Mouse (Mus musculus): ENCODE data around the gene Crtam.

The Crtam gene

DNA sequence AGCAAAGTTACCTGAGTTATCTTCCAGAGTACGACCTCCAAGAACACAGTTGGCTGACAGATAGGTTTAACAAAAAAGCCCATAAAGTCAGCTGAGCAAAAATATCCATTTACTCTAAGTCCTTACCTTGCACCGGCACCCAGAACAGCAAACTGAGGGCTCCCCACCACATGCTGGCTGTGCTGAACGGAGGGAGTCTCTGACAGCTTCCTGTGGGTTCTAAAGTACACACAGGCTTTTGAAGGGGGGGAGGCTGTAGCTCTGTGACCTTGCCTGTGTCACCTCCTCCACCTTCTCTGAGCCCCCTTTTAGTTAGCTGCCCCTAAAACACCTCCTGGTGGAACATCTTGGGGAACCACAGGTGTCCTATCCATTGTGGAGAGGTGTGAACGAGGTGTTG is at the start of gene Crtam:
Gene Crtam (minus strand): TSS at position 214 of the 400 bp plus-strand sequence.
- DNase-seq (ENCODE audit: low spot score), result no peak

DNA sequence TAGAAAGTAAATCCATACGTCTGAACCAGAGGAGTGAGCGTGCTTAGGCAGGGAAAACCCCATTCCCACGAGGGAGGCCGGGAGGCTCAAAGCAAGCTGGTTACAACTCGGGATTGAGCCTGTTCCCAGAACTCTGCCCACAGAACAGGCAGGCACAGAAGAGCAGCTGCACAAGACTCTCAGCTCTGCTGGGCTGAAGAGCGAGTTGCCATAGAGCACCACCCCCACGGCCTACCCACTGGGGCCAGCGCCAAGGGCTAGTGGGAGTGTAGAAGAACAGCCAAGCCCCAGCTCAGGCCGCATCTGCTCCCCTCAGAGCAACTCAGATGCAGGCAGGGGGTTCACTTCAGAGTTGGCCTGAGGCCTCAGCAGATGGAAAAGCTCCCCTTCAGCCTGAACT is 49.7 kb upstream of the Crtam start:
- DNase-seq (ENCODE audit: low spot score), result peak; percentile 86

DNA sequence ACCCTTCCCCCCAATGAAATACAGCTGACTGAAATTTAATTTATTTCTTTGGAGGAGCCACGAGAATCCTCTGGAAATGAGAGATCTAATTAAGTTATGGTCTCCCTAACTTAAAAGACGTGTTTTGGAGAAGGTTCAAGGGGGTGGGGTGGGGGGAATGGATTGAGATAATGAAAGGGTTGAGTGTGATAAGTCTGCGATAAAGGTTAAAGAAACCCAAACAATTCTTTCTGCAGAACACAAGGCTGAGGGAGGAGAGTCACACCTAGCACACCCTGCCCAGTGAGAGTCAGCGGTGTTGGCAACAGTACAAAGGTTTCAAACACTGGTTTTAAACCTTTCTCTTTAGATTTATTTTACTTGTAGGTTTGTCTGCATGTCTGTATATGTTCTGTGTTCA is 49.0 kb upstream of the Crtam start:
- no peak for DNase-seq (ENCODE audit: low spot score)

DNA sequence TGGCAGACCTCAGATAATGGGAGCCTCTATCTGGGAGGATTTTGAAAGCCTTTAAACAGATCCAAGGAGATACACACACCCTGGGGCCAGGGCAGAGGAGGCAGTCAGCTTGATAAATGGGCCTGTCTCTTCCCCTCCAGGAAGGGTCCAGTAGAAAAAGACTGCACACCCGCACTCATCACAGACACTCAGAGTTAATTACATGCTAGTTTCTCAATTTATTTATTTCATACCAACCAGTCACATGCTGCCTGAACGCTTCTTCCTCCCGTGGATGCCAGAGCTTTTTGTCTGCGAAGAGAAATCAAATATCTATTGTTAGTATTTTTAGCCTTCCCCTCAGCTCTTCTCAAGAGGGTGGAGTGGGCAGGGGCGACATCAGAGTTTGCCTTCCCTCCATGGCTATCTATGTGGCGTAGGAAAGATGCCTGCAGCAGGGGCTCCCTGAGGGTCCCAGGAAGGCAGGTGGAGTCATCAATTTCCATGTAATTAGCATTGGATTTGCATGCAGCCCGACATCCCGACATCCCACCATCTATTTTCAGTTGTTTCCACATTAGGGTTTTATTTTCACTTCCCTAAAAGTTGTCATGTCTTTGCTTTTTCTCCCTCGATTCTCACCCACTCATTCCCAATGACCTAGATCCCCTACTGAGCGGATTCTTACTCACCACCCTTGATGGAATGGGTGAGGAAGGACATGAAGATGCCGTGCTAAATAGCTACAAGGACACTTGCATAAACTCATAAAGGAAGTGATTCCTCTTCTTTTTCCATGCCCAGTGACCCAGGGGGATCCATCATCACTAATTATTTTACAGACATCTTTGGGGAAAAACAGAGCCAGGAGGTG is 46.9 kb upstream of the Crtam start:
- no peak for DNase-seq (ENCODE audit: low spot score)

DNA sequence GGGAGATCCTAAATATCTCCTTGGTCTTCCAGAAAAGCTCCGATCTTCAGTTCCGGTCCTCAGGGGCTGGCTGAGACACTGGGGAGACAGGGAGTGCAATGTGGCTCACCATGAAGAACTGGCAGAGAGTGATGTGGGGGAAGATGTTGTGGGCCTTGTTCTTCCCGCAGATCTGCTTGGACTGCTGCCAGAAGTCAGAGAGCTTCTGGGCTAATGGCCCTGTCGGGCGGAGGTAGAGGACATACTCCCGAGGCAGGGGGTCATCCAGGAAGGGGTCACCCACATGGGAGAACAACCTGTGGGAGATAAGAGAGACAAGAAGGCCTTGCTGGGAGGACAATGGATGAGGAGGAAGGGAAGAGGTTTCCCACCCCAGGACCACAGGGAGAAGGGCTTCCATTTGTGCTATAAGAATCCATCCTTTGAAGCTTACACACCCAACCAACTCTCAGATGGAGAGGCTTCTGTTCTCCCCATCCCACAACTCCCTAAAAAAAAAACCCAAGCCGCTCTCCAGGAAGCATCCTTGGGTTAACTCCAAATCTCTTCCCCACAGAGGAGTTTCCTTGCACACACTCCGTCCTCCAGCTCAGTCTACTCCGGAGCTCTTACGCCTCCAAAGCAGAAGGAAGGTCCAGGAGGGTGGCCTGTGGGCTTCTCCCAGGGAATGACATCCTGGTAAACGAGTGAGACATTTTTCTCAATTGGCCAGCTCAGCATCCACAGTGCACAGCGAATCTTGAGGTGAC is 46.1 kb upstream of the Crtam start:
- no peak for DNase-seq (ENCODE audit: low spot score)

DNA sequence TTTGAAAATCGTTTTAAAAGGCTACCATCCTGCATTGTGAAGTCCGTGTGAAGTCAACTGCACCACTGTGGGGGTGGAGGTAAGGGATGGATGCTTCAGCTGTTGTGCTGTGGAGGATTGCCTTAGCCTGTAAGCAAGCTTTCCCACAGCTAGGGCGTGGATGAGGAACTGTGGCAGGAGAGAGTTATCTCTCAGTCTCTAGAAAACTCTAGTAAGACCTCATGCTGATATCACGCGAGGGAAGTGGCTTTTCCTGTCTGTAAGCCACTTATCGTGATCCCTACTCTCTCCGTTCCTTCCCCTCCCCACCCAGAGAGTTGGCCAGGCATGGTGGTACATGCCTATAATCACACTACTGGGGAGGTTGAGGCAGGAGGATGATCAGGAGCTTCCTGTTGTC is 44.9 kb upstream of the Crtam start:
- no peak for DNase-seq (ENCODE audit: low spot score)

DNA sequence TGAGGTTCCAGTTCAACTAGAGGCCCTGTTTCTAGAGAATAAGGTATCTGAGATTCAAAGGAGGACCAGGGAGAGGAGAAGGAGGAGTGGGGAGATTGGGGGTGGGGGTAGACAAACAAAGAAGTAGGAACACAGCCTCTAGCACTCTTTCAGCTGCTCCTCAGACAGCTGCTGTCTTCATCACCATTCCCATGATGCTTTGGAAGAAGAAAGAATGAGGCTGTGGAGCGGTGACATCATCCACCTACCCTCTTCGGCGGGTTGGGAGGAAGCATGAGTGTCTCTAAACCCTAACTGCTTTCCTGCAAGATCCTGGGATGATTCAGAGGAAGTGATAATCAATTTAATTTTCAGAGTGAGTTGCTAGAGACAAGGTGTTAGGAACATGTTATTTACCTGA is 44.4 kb upstream of the Crtam start:
- DNase-seq (ENCODE audit: low spot score), result no peak

DNA sequence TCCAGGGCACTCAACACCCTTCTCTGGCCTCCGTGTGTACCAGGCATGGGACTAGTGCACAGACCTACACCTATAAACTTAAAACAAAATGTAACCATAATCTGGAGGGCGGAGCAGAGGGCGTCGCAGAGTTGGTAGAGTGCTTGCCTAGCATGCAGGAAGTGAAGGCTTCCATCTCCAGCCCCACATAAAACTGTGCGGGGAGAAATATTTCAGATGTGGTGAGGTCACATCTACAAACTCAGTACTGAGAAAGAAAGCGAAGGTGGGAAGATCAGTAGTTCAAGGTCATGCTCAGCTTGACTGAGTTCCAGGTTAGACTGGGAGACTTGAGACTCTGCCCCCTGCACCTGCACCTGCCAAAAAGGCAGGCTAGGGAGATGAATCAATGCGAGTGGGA is 43.8 kb upstream of the Crtam start:
- DNase-seq (ENCODE audit: low spot score), result no peak

DNA sequence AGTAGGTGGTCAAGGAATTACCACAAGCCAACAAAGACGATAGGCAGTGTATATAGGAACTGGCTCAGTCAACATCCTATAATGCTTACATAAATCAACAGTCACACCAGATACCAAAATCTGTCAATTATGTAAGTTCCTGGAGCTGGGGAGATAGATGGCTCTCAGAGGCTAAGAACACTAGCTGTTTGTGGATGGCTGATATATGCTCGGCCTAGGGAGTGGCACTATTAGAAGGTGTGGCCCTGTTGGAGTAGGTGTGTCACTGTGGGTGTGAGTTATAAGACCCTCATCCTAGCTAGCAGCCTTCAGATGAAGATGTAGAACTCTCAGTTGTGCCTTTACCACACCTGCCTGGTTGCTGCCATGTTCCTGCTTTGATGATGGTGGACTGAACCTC is 43.2 kb upstream of the Crtam start:
- no peak for DNase-seq (ENCODE audit: low spot score)

DNA sequence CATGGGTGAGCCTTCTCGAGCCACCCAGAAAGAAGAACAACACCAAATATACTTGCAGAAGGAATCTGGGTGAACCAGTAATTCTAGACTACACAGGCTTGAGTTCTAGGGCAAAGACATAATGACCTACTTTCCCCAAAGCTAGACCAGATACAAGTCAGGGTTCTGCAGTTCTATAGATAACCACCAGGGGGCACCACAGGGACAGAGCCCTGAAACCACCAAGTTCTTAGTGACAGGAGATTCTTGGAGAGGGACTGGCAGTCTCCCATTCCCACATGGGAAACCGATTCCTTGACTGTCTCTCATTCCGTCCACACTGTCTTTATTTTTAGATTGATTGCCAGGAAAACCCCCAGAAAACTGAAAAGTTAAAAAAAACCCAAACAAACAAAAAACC is 40.2 kb upstream of the Crtam start:
- peak; percentile 82 for DNase-seq (ENCODE audit: low spot score)

DNA sequence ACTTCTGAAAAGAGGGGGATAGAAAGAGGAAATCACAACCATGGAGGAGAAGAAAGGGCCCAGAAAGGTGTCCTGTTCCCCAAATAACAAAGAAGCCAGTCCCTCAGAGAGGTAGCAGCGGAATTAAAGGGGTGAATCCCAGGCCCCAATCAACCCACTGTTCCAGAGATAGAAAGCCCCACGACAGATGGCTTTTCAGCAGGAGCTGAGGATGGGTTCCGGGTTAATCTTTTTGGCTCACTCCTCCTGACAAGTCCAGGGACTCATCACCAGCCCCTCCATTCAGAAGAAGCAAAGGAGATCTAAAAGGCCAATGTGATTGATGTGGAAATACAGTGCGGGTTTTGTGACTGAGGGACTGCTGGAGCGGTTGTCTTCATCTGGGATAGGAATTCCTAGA is 39.2 kb upstream of the Crtam start:
- DNase-seq (ENCODE audit: low spot score), result no peak

DNA sequence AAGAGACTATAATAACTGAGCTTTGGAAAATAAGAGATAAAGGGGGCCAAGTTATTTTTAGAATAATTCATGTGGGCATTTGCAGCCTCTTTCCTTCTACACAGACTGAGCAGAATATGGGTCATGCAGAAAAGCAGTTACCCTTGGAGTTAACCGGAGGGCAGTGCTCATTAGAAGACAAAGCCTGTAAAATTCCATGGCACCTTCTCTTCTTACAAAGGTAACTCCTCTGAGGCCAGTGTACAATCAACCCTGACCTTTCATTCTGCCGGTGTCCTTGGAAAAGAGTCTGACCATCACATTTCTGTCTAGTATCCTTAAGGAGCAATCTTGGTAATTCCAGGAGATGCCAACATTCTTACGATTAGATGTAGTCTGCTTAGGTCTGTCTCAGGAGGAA is 37.0 kb upstream of the Crtam start:
- no peak for DNase-seq (ENCODE audit: low spot score)

DNA sequence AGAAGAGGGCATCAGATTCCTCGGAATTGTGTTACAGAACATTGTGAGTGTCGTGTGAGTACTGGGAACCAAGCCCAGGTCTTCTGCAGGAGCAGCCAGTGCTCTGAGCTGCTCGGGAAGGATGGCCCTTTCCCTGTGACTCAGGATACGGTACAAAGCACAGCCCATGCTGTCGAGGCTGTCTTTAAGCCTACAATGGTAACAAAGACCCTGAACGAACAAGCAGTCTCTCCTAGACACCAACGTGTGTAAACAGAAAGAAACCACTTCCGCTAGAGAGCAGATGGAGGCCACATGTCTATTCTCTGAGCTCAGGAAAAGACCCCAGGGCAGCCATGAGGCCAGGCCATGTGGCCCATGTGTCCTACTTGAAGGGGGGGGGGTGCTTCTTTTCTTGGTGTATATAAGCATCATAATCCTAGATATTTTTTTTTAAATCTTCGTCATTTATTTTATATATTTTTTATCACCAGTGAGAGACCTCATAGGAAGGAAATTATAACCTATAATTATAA is 33.8 kb upstream of the Crtam start:
- DNase-seq (ENCODE audit: low spot score), result no peak

DNA sequence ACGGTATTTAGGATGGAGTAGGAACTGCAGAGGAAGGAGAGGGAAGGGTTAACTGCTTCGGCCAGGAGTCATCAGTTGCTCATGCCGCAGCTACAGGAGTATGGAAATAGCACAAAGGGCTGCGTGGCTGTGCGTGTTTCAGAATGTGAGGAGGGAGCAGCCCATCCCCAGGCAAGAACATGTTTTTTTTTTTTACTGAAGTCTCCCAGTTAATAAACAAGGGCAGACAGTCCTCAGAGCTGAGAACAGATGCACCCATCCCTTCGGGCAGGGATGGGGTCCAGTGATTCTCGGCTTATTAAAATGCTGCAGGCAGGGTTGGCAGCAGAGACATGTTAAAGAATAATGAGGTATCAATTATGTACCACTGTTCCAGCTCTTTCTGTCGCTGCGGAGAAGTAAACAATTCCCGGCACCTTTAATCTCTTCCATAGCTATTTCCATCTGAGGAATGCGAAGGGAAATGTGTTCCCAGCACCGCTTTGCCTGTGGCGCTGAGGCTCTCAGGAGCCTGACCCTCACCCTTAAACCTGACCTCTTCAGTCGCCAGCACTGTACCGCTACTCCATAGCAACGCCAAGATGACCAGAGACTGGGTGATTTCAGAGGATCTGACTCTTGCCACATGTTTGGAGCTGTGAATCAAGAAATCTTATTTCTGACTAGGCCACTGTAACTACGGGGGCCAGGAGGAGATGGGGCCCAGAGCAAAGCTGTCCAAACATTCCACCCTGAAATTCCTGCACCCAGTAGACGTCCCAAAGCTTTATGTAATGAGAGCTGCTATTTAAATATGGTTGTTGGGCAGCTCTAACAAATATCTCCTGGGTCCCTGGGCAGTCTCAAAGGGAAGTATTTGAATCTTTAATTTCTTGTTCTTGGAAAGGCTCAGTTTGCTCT is 27.4 kb upstream of the Crtam start:
- no peak for DNase-seq (ENCODE audit: low spot score)

DNA sequence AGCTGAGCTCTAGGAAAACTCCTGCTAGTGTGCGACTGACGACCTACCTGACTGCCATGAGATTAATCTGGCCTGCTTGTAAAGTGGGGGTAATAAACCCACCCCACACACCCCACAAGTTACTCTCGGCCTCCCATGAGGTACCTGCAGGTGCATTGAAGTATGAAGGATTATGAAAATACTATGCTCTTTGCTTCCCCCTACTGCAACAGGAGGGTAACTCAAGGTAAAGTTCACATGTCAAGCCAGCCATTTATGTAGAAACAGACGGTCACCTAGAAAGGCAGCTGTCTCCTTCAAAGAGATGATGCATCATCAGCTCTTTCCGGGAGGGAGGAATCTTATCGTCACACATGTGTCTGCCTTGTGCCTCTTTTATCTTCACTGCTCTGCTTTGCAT is 25.4 kb upstream of the Crtam start:
- DNase-seq (ENCODE audit: low spot score), result no peak

DNA sequence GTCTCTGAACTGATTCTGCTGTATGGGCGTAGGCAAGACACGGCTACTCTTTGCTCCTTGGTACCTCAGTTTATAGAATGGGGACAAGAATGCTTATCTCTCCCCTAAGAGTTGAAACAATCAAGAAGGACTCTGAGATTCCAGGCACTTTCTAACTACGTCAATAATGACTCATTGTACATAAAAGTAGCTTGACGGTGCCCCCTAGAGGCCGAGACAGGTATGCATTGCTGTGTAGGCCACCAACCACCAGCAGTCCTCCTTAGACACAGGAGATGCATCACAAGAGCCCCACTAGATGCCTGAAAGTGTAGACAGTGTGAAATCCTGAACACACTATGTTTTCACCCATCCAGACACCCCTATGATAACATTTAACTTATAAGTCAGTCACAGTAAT is 24.0 kb upstream of the Crtam start:
- DNase-seq (ENCODE audit: low spot score), result no peak

DNA sequence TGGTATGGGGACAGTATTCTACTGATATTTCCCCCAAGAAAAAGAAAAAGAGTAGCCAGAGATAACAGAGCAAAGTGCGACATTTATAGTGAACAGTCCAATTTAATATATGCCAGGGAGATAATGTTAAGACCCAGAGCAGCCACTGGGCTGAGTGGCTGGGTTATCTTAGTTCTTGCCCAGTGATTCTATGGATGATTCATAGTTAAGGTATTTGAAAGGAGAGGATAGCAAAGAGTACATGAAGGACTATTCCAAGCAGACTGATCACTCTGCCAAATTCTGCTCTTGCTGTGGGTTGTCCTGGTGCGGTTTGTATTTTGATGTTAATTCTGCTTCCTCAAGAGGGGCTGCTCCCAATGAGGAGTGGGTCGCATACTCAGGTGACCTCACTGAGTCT is 17.3 kb upstream of the Crtam start:
- no peak for DNase-seq (ENCODE audit: low spot score)

DNA sequence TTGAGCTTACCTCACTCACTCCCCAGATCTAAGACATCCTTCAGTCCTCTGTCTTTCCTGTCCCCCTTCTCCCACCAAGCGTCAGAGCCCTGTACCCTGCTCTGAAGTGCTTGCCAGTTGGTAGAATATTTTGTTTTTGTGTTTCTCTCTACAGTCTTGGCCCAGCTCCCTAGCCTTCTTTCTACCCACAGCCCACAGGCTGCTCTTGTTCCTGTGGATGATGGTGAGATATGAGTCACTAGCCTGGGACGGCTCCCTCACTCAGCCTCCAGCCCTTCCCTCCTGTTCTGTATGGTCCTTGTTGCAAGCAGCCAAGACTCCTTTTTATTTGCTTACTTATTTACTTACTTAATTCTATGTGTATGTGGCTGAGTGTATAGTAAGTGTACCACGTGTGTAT is 16.1 kb upstream of the Crtam start:
- DNase-seq (ENCODE audit: low spot score), result no peak

DNA sequence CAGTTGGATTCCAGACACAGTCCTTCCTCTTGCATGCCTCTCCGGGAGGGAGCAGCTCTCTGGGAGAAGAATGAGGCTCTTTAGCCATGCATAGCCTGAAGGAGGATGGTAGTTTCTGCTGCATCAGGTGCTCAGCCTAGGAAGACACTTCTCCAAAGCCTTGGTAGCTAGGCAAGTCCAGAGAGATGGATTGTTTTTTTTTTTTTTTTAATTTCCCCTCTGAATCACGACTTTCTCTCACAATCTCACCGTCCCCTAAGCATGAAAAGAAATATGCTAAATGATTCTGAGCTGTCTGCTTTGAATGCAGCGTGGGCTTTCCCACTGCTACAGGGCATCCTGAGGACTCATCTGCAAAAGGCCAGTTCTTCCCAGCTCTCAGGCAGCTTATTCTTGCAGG is 10.1 kb upstream of the Crtam start:
- no peak for DNase-seq (ENCODE audit: low spot score)

DNA sequence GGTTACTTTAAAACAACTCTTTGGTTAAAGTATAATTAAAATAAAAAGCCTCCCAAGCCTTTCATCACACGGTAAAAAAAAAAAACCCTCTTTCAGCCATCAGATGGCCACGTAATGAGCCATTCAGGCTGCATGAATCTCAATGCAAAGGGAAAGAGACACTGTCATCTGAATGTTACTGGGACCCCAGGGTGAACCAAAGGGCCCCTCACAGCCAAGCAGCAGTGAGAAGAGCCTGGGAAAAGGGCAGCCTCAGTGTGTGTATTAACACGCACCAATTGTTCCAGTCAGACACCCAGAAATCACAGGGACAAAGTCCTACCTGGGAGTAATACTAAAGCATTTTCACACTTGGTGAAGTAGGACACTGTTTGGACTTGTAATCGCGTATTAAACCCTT is 8.0 kb upstream of the Crtam start:
- no peak for DNase-seq (ENCODE audit: low spot score)

DNA sequence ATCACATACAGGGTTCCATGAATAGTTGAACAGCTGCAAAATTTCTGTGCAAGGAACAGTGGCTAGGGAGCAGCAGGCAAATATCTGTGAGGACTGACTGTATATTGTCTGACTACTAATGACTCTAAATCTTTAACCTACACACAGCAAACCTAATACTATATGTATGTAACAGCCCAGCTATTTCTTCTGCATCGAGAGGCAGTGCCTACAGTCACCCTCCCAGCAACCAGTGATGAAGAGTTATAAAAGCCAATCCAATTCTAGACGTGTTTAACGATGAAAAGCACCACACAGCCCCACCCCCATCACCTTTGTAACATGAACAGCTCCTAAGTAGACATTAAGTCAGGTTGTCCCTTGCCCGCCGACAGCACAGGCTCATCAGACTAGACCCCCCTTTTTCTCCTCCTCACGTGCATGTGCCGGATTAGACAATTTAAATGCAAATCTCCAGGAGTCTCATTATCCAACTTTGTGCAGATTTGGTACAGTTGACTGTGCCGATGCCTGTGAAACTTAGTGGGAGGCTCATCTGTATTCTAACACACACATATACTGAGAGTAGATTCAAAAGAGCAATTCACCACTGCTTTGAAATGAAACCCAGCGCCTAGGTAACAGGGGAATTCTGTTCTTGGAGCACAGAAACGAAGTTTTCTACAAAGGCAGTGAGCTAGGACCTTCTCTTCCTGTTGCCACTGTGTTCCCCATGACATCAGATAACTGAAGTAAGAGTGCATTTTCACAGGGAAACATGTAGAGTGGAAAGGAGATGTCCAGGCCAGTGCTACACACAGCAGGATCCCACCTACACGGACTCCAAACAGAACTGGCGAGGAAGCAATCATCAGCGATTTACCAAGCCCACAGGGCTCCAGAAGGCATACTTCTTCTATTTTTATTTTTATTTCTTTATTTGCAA is 7.3 kb upstream of the Crtam start:
- DNase-seq (ENCODE audit: low spot score), result peak; percentile 33
